Mouse (Mus musculus): ENCODE data around the gene Mdga1. TPM values are rescaled to one million over a fixed set of nuclear protein-coding genes. Genes with fewer than 3 reads are reported as not detected.

Gene Mdga1
- polyA plus RNA-seq, 1 experiment = 10.9 TPM

GRCm38 (mm10) chr17:29985534-29985933 is 15.6 kb upstream of the Mdga1 start:
- no peaks in the 10 kb centered on the region for H3K4me1 ChIP-seq (ENCODE audit: control insufficient read depth, insufficient read depth, low read length)
- no peak for TF ChIP-seq POLR2A (IDR thresholded peaks at IDR 0.05; ENCODE audit: extremely low read depth, insufficient read depth, low read length)
- TF ChIP-seq CTCF (IDR thresholded peaks at IDR 0.05; ENCODE audit: extremely low read depth, insufficient read depth, low read length) = no peak
- no peak overlapping the region for H3K27ac ChIP-seq (ENCODE audit: insufficient read depth, low read length)
- no peak overlapping the region for H3K4me3 ChIP-seq (ENCODE audit: insufficient read depth, low read length)

DNA sequence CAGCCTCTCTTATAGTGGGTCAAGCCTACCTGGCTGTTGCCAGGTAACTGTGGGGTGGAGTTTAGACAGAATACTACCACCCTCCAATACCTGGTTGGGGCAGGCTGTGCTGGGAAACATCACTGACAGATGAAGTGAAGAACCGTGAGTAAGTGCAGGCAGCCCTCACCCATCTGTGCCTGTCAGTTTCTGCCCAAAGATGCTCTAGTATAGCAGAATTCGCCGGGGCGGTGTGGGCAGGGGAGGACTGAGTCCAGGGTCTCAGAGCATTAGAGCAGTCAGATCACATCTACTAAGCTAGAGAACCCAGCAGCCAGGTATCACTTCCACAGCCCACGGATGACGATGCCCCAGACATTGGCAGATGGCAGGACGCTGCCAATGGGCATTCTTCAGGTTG is 15.0 kb upstream of the Mdga1 start:
- TF ChIP-seq CTCF (IDR thresholded peaks at IDR 0.05; ENCODE audit: extremely low read depth, insufficient read depth, low read length) (no peak), POLR2A (IDR thresholded peaks at IDR 0.05; ENCODE audit: extremely low read depth, insufficient read depth, low read length) (no peak)
- Histone ChIP-seq H3K4me1 (ENCODE audit: control insufficient read depth, insufficient read depth, low read length) (no peaks in the 10 kb centered on the region), H3K4me3 (ENCODE audit: insufficient read depth, low read length) (no peak overlapping the region), H3K27ac (ENCODE audit: insufficient read depth, low read length) (no peak overlapping the region)

DNA sequence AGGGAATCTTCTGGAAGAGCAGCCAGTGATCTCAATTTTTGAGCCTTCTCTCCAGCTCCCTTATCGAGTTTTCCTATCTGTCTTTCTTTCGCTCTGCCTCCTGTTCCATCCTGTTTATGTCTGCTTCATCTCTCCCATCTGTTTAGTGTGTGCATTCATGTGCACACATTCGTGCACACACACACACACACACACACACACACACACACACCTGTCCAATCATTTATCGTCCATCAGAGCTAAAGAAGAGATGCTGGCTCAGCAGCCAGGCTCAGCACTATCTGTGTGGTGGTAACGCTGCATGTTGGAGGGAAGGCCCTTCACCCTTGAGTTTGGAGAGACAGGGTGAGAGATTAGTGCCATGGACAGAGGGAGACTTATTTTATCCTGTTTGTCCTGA is 13.3 kb upstream of the Mdga1 start:
- H3K27ac ChIP-seq (ENCODE audit: insufficient read depth, low read length) = no peak overlapping the region
- no peak overlapping the region for H3K4me3 ChIP-seq (ENCODE audit: insufficient read depth, low read length)
- H3K4me1 ChIP-seq (ENCODE audit: control insufficient read depth, insufficient read depth, low read length) = no peaks in the 10 kb centered on the region
- TF ChIP-seq CTCF (IDR thresholded peaks at IDR 0.05; ENCODE audit: extremely low read depth, insufficient read depth, low read length) (no peak), POLR2A (IDR thresholded peaks at IDR 0.05; ENCODE audit: extremely low read depth, insufficient read depth, low read length) (no peak)

DNA sequence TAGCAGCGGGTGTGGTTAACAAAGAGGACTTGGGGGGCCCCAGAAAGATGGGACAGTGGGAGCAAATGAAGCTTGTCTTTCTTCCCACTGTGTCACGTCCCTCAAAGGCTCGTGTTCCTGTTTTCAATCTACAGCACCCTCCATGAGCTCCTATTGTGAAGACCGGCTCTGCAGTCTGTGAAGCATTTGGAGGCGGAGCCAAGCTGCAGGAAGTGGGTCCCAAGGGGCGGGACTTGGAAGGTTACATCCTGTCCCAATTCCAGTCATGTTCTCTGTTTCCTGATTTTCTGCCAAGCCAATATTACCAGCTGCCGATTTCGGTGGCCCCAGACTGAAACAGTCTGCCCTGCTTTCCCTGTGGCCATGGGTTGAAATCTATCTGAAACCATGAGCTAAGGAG is 11.7 kb upstream of the Mdga1 start:
- Histone ChIP-seq H3K4me1 (ENCODE audit: control insufficient read depth, insufficient read depth, low read length) (no peaks in the 10 kb centered on the region), H3K4me3 (ENCODE audit: insufficient read depth, low read length) (no peak overlapping the region), H3K27ac (ENCODE audit: insufficient read depth, low read length) (no peak overlapping the region)
- TF ChIP-seq POLR2A (IDR thresholded peaks at IDR 0.05; ENCODE audit: extremely low read depth, insufficient read depth, low read length) (no peak), CTCF (IDR thresholded peaks at IDR 0.05; ENCODE audit: extremely low read depth, insufficient read depth, low read length) (no peak)

DNA sequence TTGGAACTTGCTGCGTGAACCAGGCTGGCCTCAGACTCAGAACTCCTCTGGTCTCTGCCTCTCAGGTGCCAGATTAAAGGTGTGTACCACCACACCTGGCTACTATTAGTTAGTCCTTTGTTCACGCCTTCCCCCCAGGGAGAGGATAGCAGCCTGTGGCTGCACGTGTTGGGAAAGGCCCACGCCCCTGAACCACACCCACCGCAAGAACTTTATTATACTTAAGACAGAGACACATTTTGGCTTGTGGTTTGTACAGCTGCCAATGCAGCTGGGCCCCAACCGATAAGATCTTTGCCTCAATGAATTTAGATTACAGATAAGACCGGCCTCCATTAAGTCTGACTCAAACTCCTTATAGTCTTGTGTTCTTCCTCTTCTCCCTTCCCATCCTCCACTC is 10.0 kb upstream of the Mdga1 start:
- TF ChIP-seq POLR2A (IDR thresholded peaks at IDR 0.05; ENCODE audit: extremely low read depth, insufficient read depth, low read length) (no peak), CTCF (IDR thresholded peaks at IDR 0.05; ENCODE audit: extremely low read depth, insufficient read depth, low read length) (no peak)
- Histone ChIP-seq H3K4me3 (ENCODE audit: insufficient read depth, low read length) (no peak overlapping the region), H3K4me1 (ENCODE audit: control insufficient read depth, insufficient read depth, low read length) (peaks cover 1% of the 10 kb centered on the region; the same call in 1 of the 2 replicates), H3K27ac (ENCODE audit: insufficient read depth, low read length) (no peak overlapping the region)

GRCm38 (mm10) chr17:29979020-29979419 is 9.1 kb upstream of the Mdga1 start:
- TF ChIP-seq POLR2A (IDR thresholded peaks at IDR 0.05; ENCODE audit: extremely low read depth, insufficient read depth, low read length) = no peak
- no peak for TF ChIP-seq CTCF (IDR thresholded peaks at IDR 0.05; ENCODE audit: extremely low read depth, insufficient read depth, low read length)
- H3K4me3 ChIP-seq (ENCODE audit: insufficient read depth, low read length) = no peak overlapping the region
- H3K27ac ChIP-seq (ENCODE audit: insufficient read depth, low read length) = no peak overlapping the region
- H3K4me1 ChIP-seq (ENCODE audit: control insufficient read depth, insufficient read depth, low read length) = peaks cover 1% of the 10 kb centered on the region; the same call in 1 of the 2 replicates

GRCm38 (mm10) chr17:29975731-29976130 is 5.8 kb upstream of the Mdga1 start:
- TF ChIP-seq CTCF (IDR thresholded peaks at IDR 0.05; ENCODE audit: extremely low read depth, insufficient read depth, low read length) = peak; percentile 69
- TF ChIP-seq POLR2A (IDR thresholded peaks at IDR 0.05; ENCODE audit: extremely low read depth, insufficient read depth, low read length) = no peak
- H3K4me3 ChIP-seq (ENCODE audit: insufficient read depth, low read length) = no peak overlapping the region

DNA sequence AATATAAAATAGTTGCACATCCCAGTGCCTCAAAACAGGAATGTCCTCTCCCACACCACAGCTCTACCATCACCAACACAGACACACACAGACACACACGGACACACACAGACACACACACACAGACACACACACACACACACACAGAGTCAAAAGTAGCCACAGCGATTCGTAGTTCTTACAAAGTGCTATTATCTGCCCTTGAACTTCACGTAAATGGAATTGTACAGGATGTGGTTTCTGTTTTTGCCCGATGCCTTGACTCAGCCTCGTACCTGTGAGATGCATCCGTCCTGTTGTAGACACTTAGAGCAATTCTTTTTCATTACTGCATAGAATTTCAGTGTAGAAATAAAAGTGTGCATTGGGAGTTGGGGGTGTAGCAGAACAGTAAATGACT is 3.3 kb upstream of the Mdga1 start:
- Histone ChIP-seq H3K4me1 (ENCODE audit: control insufficient read depth, insufficient read depth, low read length) (peaks cover 1% of the 10 kb centered on the region; the same call in 1 of the 2 replicates), H3K27ac (ENCODE audit: insufficient read depth, low read length) (no peak overlapping the region), H3K4me3 (ENCODE audit: insufficient read depth, low read length) (no peak overlapping the region)
- no peak for TF ChIP-seq POLR2A (IDR thresholded peaks at IDR 0.05; ENCODE audit: extremely low read depth, insufficient read depth, low read length)
- no peak for TF ChIP-seq CTCF (IDR thresholded peaks at IDR 0.05; ENCODE audit: extremely low read depth, insufficient read depth, low read length)

More at GRCm38 (mm10) chr17:29975731-29976130, 5.8 kb upstream of the Mdga1 start:
- H3K4me1 ChIP-seq (ENCODE audit: control insufficient read depth, insufficient read depth, low read length) = peaks cover 1% of the 10 kb centered on the region; the same call in 1 of the 2 replicates
- H3K27ac ChIP-seq (ENCODE audit: insufficient read depth, low read length) = no peak overlapping the region

GRCm38 (mm10) chr17:29971761-29972432 is 2.0 kb upstream of the Mdga1 start:
- peaks cover 1% of the 10 kb centered on the region; the same call in 1 of the 2 replicates for H3K4me1 ChIP-seq (ENCODE audit: control insufficient read depth, insufficient read depth, low read length)
- TF ChIP-seq CTCF (IDR thresholded peaks at IDR 0.05; ENCODE audit: extremely low read depth, insufficient read depth, low read length) (no peak), POLR2A (IDR thresholded peaks at IDR 0.05; ENCODE audit: extremely low read depth, insufficient read depth, low read length) (no peak)
- H3K4me3 ChIP-seq (ENCODE audit: insufficient read depth, low read length) = no peak overlapping the region
- H3K27ac ChIP-seq (ENCODE audit: insufficient read depth, low read length) = no peak overlapping the region

DNA sequence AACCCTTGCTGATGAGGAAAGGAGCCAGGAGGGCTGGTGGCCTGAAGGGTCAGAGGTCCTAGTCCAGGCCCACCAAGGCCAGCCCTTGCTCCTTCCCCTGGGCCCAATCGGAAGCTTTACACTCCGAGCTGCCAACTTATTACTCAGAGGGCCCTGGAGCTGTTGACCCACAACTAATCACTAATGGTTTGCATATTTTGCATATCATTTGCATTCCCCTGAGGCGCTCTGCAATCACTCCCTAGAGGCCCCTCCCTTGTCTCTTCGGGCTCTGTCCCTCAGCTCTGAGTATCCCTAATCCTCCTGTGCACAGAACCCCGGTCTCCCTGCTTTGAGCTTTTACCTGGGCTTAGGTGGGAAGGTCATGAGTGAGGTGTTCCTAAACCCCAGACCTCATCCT is 4.4 kb downstream of the Mdga1 start:
- Histone ChIP-seq H3K4me1 (ENCODE audit: control insufficient read depth, insufficient read depth, low read length) (no peaks in the 10 kb centered on the region), H3K27ac (ENCODE audit: insufficient read depth, low read length) (no peak overlapping the region), H3K4me3 (ENCODE audit: insufficient read depth, low read length) (no peak overlapping the region)
- TF ChIP-seq POLR2A (IDR thresholded peaks at IDR 0.05; ENCODE audit: extremely low read depth, insufficient read depth, low read length) (no peak), CTCF (IDR thresholded peaks at IDR 0.05; ENCODE audit: extremely low read depth, insufficient read depth, low read length) (no peak)

Data from cortical plate, adult 2 months (tissue).